Mouse (Mus musculus) layer of hippocampus, adult 8-10 months (tissue): ENCODE data around the gene Rxylt1. TPM values are rescaled to one million over a fixed set of nuclear protein-coding genes. Genes with fewer than 3 reads are reported as not detected.

Experiments used
- DNase-seq, 2 experiments: peaks; one replicate each; pipeline ENCODE4 v3.0.0; 2022; ENCODE audit warnings: low spot score in 2 of 2
- total RNA-seq, 4 experiments: library from RNA; stranded (reverse); gene quantifications; 2 replicates each; pipeline ENCODE4 v1.2.4; 2022

The Rxylt1 gene
- total RNA-seq, 4 experiments from 2014 or later, result 32.1 to 45.4 (median 38.4) TPM

DNA sequence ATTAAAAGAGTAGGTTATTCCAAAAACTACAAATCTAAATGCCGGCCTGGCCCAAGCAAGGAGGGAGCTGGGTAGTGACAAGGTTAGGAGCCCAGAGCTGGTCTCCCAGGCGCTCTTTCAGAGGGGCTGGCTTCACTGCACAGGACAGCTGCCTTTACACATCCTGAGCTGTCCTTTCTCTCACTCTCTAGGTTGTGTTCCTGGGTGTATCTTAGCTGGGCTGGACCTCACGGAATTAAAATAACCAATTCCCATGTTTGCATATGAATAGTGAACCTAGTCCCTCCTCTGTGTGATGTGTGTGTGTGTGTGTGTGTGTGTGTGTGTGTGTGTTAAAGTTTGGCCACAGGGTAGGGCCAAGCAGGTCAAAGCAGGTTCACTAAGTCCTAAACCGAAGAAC is 52.2 kb downstream of the Rxylt1 start:
- DNase-seq, result no peak

DNA sequence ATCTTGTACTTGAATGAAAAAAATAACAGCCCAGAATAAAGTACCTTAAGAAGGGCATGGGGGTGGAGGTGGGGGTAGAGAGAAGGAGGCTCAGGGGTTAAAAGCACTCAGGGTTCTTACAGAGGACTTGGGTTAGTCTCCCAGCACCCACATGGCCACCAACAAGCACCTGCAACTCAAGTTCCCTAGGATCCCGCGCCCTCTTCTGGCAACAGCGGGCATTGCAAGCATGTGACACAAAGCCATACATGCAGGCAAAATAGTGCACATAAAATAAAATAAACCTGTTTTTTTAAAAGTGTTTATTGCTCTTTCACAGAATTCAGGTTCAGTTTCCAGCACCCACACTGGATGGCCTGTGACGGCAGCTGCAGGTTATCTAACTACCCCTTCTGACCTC is 56.8 kb downstream of the Rxylt1 start:
- no peak for DNase-seq

GRCm38 (mm10) chr10:122039566-122039965 is 57.6 kb downstream of the Rxylt1 start:
- no peak for DNase-seq

GRCm38 (mm10) chr10:122038554-122038953 is 58.6 kb downstream of the Rxylt1 start:
- no peak for DNase-seq

- DNase-seq, result no peak
Observed at GRCm38 (mm10) chr10:122033271-122033670, 63.9 kb downstream of the Rxylt1 start.

DNA sequence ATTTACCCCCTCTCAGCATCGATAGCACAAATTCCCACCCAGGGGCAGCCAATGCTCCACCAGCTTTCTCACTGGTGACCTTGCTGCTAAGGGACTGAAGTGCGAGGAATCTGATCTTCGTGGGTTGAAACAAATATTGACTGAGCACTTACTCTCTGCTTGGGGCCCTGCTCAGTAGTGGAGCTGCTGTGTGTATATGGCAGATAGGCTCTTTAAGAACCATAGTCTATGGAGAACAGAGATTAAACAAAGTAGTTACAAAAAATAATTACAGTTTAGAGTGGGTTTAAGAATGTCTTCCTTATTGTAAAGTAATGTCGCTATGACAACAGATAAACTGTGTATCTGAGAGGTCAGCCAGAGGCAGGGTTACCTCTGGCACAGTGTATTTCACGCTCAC is 66.8 kb downstream of the Rxylt1 start:
- no peak for DNase-seq

DNA sequence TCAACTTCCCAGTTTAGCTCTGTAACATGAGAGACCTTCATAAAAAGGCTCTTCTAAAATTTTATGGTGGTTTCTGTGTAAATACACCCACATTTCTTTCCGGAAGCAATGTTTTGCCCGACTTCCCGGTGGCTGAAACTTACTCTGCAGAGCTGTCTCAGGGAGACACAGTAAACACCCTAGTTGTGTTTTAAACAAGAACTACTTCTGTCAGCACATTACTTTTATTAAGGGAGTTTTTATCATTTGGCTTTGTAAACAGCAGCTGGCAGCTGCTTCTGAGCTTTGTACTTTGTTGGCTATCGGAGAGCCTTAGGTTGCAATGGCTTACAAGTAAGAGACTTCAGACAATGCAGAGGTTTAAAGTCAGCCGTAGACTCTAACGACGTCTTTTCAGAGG is 67.4 kb downstream of the Rxylt1 start:
- DNase-seq, result no peak

Other genes with a start within 250 kb of the Rxylt1 start
- gene Srgap1, start 50.1 kb downstream of the Rxylt1 start, total RNA-seq, result 10 to 100 TPM in 3 of 4 experiments, 1 to 10 TPM in 1; 9.1 to 13.0 (median 10.6) TPM